Mouse (Mus musculus) heart, adult 2 months (tissue): ENCODE measurements around the gene Ggn. TPM values are rescaled to one million over a fixed set of nuclear protein-coding genes. Genes with fewer than 3 reads are reported as not detected.

Experiments
- DNase-seq, 2 experiments: peaks; one replicate each; pipeline ENCODE4 v3.0.0; 2021
- H3K27ac ChIP-seq: fragments of 200-600 bp; 2 replicates; pipeline ENCODE4 v1.8.1; 2022
- H3K27me3 ChIP-seq: fragments of 200-500 bp; 2 replicates; pipeline ENCODE4 v1.6.1; 2012; ENCODE audit warnings: mild to moderate bottlenecking, low read length, inconsistent platforms, mixed read lengths; ENCODE audit not compliant: control insufficient read depth, insufficient read depth
- H3K36me3 ChIP-seq: fragments of 200-500 bp; 2 replicates; pipeline ENCODE4 v1.6.1; 2012; ENCODE audit warnings: low read length, inconsistent platforms; ENCODE audit not compliant: control insufficient read depth, insufficient read depth
- H3K4me1 ChIP-seq: fragments of 200-500 bp; 2 replicates; pipeline ENCODE4 v1.6.1; 2011; ENCODE audit warnings: low read length; ENCODE audit not compliant: control insufficient read depth, insufficient read depth
- H3K4me3 ChIP-seq: fragments of 200-600 bp; 2 replicates; pipeline ENCODE4 v1.8.1; 2022
- H3K79me2 ChIP-seq: fragments of 200-500 bp; replicated peaks from 2 replicates; pipeline ENCODE4 v1.6.1; 2012; ENCODE audit warnings: mild to moderate bottlenecking, inconsistent platforms, low read length, moderate library complexity, mixed read lengths; ENCODE audit not compliant: control insufficient read depth, insufficient read depth
- H3K9ac ChIP-seq: fragments of 200-500 bp; 2 replicates; pipeline ENCODE4 v1.6.1; 2012; ENCODE audit warnings: low read depth, mild to moderate bottlenecking, control low read depth, inconsistent platforms, low read length, mixed read lengths
- CTCF ChIP-seq: fragments of 200-600 bp; IDR thresholded peaks from 2 replicates; pipeline ENCODE4 v1.8.1; 2022; ENCODE audit warnings: antibody characterized with exemption, mild to moderate bottlenecking, moderate library complexity
- EP300 ChIP-seq: fragments of 200-500 bp; IDR thresholded peaks from 2 replicates; pipeline ENCODE4 v1.6.1; 2011; ENCODE audit warnings: low read depth, low read length, control low read depth; ENCODE audit not compliant: insufficient read depth
- POLR2A ChIP-seq: fragments of 200-500 bp; IDR thresholded peaks from 2 replicates; pipeline ENCODE4 v1.6.1; 2011; ENCODE audit warnings: mild to moderate bottlenecking, low read depth, low read length, control low read depth; ENCODE audit not compliant: insufficient read depth
- WGBS: fragments of 180-500 bp; shearing (Covaris S2); methylation state at CpG from one replicate; pipeline ENCODE4 v1.1.7; 2018; 5-methylcytosine and 5-hydroxymethylcytosine counted together
- intact Hi-C: fragments of 180-260 bp; cut with DNase I; formaldehyde crosslinking; loops from one replicate; pipeline ENCODE4 v1.15.1; 2025
- long read RNA-seq: library from polyadenylated mRNA; stranded (forward); transcript quantifications from one replicate; pipeline ENCODE4 v2.0.0, GENCODE M21; 2021
- polyA plus RNA-seq: library from polyadenylated mRNA; depleted of rRNA; stranded (reverse); fragments of >200 nt; gene quantifications from 2 replicates; pipeline ENCODE4 v1.2.3, GENCODE M21; 2012; rRNA removed
- total RNA-seq, 2 experiments: library from RNA; stranded (reverse); gene quantifications; 2 replicates each; pipeline ENCODE4 v1.2.3; 2021

Ggn gene
- total RNA-seq (under 1 TPM; 0.18 to 0.29 TPM), polyA plus RNA-seq (0.35 and 0.43 TPM in 2 replicates)
- long read RNA-seq, result 0 reads

DNA sequence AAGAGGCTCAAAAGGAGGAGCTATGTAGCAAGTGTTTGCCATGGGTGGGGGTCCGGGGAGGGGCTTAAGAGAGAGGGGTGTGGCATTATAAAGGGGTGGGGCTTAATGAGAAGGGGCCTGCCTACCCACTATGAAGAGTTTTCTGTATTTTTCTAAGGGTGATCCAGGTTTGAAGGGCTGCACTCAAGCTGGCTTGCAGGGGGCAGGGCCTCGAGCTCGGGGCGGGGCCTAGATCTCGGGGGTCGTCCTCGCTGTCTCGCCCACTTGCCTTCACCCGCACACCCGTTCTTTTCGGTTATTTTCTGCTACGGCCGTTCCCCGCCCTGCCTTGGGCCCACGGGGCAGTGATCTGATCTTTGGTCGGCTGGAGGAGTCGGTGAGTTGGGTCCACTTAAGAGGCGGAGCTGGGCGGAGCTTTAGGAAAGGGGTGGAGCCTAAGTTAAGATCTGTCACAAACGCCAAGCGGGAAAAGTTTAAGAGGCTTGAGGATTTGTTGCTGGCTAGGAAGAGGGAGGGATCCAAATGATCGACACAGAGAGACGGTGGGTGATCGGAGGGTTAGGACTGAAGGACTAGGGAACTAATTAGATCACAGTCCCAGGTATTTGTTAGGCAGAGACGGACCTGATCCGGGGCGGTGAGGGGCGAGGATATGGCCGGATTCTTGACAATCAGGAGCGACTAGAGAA lies at the start of gene Ggn, which contains the start of gene Spred3:
TSS of gene Ggn (plus strand) at position 145 of the 689 bp plus-strand sequence.
TSS of gene Spred3 (minus strand) at position 346 of the 689 bp plus-strand sequence.
- Histone ChIP-seq H3K9ac (peak within 1 kb of the TSS; percentile 71), H3K27ac (peak within 1 kb of the TSS; percentile 67), H3K4me1 (peaks cover 2% of the 10 kb centered on the region; the same call in 1 of the 2 replicates), H3K4me3 (peak within 1 kb of the TSS; percentile 75), H3K79me2 (no peaks in the 10 kb centered on the region), H3K36me3 (no peaks in the 10 kb centered on the region), H3K27me3 (peaks cover 6% of the 10 kb centered on the region; the same call in 1 of the 2 replicates)
- peak; percentile 83 to 84 for DNase-seq
- TF ChIP-seq POLR2A (no peak), CTCF (no peak), EP300 (no peak)
- intact Hi-C loops, result loop anchor here (2.0 to 10.0 kb wide), 2 partner anchors 13 to 355 kb away; partner anchors contain the start of gene Fam98c
- WGBS, result 1% methylated on average over 30 of the region's 30 CpGs

DNA sequence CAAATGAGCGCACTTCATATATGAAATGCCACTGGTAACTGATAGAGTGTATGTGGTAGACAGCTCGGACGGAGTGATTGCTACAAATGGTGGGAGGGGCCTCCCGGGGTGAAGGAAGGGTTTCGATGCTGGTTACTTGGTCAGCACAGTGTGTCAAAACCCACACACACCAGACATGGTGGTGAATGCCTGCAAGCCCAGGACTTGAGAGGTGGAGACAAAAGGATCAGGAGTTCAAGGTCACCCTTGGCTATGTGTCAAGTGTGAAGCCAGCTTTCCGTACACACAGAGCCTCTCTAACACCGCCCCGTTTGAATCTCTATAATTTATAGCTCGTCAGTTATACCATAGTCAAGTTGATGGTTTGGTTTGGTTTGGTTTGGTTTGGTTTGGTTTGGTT lies 47.2 kb upstream of the Ggn start:
- no peak overlapping the region for H3K9ac ChIP-seq
- TF ChIP-seq POLR2A, result no peak
- TF ChIP-seq CTCF, result no peak
- TF ChIP-seq EP300, result no peak
- no peaks in the 10 kb centered on the region for H3K36me3 ChIP-seq
- no peaks in the 10 kb centered on the region for H3K4me1 ChIP-seq
- peaks cover 3% of the 10 kb centered on the region; the same call in 1 of the 2 replicates for H3K27me3 ChIP-seq
- no peaks in the 10 kb centered on the region for H3K79me2 ChIP-seq
- intact Hi-C loops, result no loop called here
- DNase-seq, result no peak
- H3K4me3 ChIP-seq, result no peak overlapping the region
- 91% methylated on average over 9 of the region's 9 CpGs for WGBS
- H3K27ac ChIP-seq, result no peak overlapping the region

DNA sequence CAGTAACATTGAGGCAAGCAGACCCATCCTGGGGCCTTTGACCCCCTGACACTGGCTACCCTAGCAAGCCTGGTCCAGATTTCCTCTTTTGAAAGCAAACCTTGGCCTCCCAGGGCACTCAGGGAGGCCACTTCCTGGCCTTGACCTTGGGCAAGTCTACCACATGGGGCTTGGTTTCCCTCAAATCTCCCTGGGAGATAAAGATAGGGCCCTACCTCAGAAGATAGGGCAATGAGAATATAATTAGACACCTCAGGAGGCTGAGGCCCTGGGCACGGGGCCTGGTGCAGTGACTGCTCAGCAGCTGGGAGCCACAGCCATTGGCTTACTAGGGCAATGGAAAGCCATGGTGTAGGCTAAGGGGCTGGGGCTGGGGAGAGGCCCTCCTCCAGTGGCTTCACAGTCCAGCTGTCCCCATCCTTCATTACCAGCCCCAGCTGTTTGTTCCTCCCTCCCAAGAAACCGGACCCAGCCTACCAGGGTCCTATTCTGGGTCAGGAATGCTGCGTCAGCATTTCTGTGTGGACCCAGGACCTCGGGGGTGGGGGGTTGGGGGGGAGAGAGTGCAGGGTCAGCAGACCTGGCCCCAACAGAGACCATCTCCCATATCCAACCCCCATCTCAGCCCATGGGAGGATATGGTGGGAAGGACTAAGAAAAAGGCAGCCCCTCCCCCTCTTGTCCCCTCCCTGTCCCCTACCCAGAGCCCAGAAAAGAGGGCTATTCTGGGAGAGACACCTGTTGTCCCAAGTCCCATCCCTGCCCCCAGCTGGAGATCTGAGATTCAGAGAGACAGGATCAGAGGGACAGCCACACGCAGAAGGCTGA lies 46.3 kb upstream of the Ggn start:
- Histone ChIP-seq H3K36me3 (no peaks in the 10 kb centered on the region), H3K27me3 (peaks cover 3% of the 10 kb centered on the region; the same call in 1 of the 2 replicates), H3K27ac (no peak overlapping the region), H3K9ac (no peak overlapping the region), H3K4me3 (no peak overlapping the region), H3K4me1 (no peaks in the 10 kb centered on the region), H3K79me2 (no peaks in the 10 kb centered on the region)
- no peak for DNase-seq
- 61% methylated on average over 5 of the region's 5 CpGs for WGBS
- intact Hi-C loops, result no loop called here
- no peak for TF ChIP-seq EP300
- TF ChIP-seq CTCF, result no peak

DNA sequence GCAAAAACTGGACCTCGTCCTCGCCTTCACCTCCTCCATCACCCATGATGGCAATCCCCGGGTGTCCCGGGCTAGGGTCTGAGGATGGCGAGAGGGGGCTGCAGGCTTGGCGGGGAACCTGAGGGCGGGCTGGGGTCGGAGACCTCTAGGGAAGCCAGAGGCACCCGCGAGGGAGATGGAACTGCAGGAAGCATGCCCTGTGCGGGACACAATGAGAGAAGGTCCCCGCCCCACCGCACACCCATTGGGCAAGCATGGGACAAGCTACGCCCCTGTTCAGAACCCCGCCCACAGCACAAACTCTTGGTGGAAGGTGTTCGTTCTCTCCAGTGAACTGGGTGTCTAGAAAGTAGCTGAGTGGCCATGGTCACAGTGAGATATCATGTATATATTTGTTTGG lies 45.0 kb upstream of the Ggn start, which contains the start of gene Ryr1:
TSS of gene Ryr1 (minus strand) at position 210 of the 400 bp plus-strand sequence.
- H3K27me3 ChIP-seq, result peaks cover 3% of the 10 kb centered on the region; the same call in 1 of the 2 replicates
- H3K79me2 ChIP-seq, result no peaks in the 10 kb centered on the region
- no peak within 1 kb of the TSS for H3K4me3 ChIP-seq
- H3K27ac ChIP-seq, result no peak within 1 kb of the TSS
- no peak within 1 kb of the TSS for H3K9ac ChIP-seq
- under 1% methylated on average over 16 of the region's 16 CpGs for WGBS
- H3K36me3 ChIP-seq, result no peaks in the 10 kb centered on the region
- intact Hi-C loops, result no loop called here
- H3K4me1 ChIP-seq, result no peaks in the 10 kb centered on the region
- TF ChIP-seq POLR2A, result no peak
- TF ChIP-seq EP300, result no peak
- TF ChIP-seq CTCF, result no peak
- DNase-seq, result peak; percentile 16 to 31

DNA sequence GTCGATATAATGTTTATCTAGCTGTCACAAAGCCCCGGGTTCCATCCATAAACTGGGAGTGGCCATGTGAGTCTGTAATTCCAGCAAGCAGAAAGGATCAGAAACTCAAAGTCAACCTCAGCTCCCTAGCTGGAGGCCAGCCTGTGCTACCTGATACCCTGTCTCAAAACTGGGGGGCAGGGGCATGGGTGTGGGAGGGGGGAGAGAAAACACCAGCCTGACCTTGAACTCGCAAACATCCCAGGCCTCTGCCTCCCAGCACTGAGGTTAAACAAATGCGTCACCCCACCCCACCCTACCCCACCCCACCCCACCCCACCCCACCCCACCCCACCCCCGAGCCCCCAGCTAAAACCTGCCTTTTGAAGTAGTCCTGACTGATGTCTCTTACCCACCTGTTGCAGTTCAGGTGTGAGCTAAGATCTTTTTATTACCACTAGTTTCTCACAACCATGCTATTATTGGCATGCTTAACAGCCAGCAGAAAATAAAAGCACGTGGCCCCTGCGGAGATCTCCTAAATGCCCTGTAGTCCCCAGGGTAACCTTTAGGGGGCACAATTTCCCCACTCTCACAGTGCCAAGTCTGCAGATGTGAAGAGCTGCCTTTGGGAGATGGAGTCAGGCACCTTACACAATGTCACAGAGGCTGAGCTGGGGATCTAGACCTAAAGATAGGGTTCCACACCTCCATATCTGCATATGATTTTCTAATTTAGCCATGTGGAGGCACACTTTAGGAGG lies 43.7 kb upstream of the Ggn start:
- peak; percentile 54 to 64 for DNase-seq
- H3K9ac ChIP-seq, result no peak overlapping the region
- 19% methylated on average over 7 of the region's 7 CpGs for WGBS
- TF ChIP-seq POLR2A, result no peak
- peak; percentile 79 for TF ChIP-seq CTCF
- no peaks in the 10 kb centered on the region for H3K36me3 ChIP-seq
- no peak overlapping the region for H3K4me3 ChIP-seq
- H3K4me1 ChIP-seq, result no peaks in the 10 kb centered on the region
- intact Hi-C loops, result loop anchor here (1.0 kb wide), 1 partner anchor 171 kb away; no protein-coding TSS in a partner anchor
- no peak overlapping the region for H3K27ac ChIP-seq
- no peaks in the 10 kb centered on the region for H3K79me2 ChIP-seq
- H3K27me3 ChIP-seq, result peaks cover 3% of the 10 kb centered on the region; the same call in 1 of the 2 replicates
